Mouse (Mus musculus) lung, postnatal 0 days (tissue): Measurements from ENCODE around the gene Gng4. TPM values are rescaled to one million over a fixed set of nuclear protein-coding genes. Genes with fewer than 3 reads are reported as not detected.
A peak's percentile ranks its signal among the peaks of the same experiment; 100 is the strongest.

Experiments
- ATAC-seq: fragments of 200-750 bp; cut with Nextera tagmentation; 2 replicates; pipeline ENCODE4 v1.8.0; 2017; ENCODE audit warnings: moderate library complexity
- DNase-seq: peaks from one replicate; pipeline ENCODE4 v3.0.0-alpha.2; 2016; ENCODE audit warnings: low spot score
- H3K27ac ChIP-seq: fragments of 300-500 bp; sonication (generic); 2 replicates; pipeline ENCODE4 v1.5.1; 2014; ENCODE audit warnings: antibody characterized with exemption, mild to moderate bottlenecking, low read length, mixed read lengths
- H3K27me3 ChIP-seq: fragments of 300-500 bp; sonication (generic); replicated peaks from 2 replicates; pipeline ENCODE4 v1.6.1; 2014; ENCODE audit warnings: low read length, mixed read lengths; ENCODE audit not compliant: insufficient read depth
- H3K36me3 ChIP-seq: fragments of 300-500 bp; sonication (generic); 2 replicates; pipeline ENCODE4 v1.6.1; 2014; ENCODE audit warnings: low read length, mixed read lengths; ENCODE audit not compliant: insufficient read depth
- H3K4me1 ChIP-seq: fragments of 300-500 bp; sonication (generic); 2 replicates; pipeline ENCODE4 v1.6.1; 2014; ENCODE audit warnings: antibody characterized with exemption, low read depth, low read length, mixed read lengths; ENCODE audit not compliant: insufficient read depth
- H3K4me2 ChIP-seq: fragments of 300-500 bp; sonication (generic); replicated peaks from 2 replicates; pipeline ENCODE4 v1.6.1; 2014; ENCODE audit warnings: low read depth, mild to moderate bottlenecking, low read length, moderate library complexity, mixed read lengths
- H3K4me3 ChIP-seq: fragments of 300-500 bp; sonication (generic); 2 replicates; pipeline ENCODE4 v1.5.1; 2014; ENCODE audit warnings: low read depth, low read length
- H3K9ac ChIP-seq: fragments of 300-500 bp; sonication (generic); replicated peaks from 2 replicates; pipeline ENCODE4 v1.6.1; 2014; ENCODE audit warnings: low read depth, mild to moderate bottlenecking
- H3K9me3 ChIP-seq: fragments of 300-500 bp; sonication (generic); 2 replicates; pipeline ENCODE4 v1.6.1; 2016; ENCODE audit warnings: low read length, mixed read lengths
- CTCF ChIP-seq: IDR thresholded peaks from 2 replicates; pipeline ENCODE4 v1.5.1; 2016; ENCODE audit warnings: antibody characterized with exemption, mild to moderate bottlenecking
- EP300 ChIP-seq: IDR thresholded peaks from 2 replicates; pipeline ENCODE4 v1.6.1; 2016; ENCODE audit warnings: antibody characterized with exemption, mild to moderate bottlenecking, control low read depth
- WGBS: fragments of 180-500 bp; shearing (Covaris S2); extraction: QIAGEN DNeasy Blood & Tissue Kit; methylation state at CpG from one replicate; pipeline ENCODE4 v1.1.7; 2014; 5-methylcytosine and 5-hydroxymethylcytosine counted together
- polyA plus RNA-seq: library from polyadenylated mRNA; unstranded; fragments of >200 nt; fragmentation: Nextera tagmentation; extraction: Ambion mirVana; gene quantifications from 2 replicates; pipeline ENCODE4 v1.2.1, GENCODE M21; 2015

Gene Gng4
- 0.94 and 1.4 TPM in 2 replicates for polyA plus RNA-seq

GRCm38 (mm10) chr13:13783894-13784419 lies at the start of gene Gng4:
Gng4 (plus strand) TSS chr13:13784059.
- DNase-seq: peak; percentile 29
- ATAC-seq: peak; percentile 59
- H3K9ac ChIP-seq: no peak within 1 kb of the TSS
- under 1% methylated on average over 41 of the region's 43 CpGs for WGBS
- no peaks in the 10 kb centered on the region for H3K36me3 ChIP-seq
- peaks cover 18% of the 10 kb centered on the region for H3K27me3 ChIP-seq
- H3K4me1 ChIP-seq: peaks cover 3% of the 10 kb centered on the region; the same call in 1 of the 2 replicates
- peak within 1 kb of the TSS; percentile 91 for H3K4me2 ChIP-seq
- H3K27ac ChIP-seq: no peak within 1 kb of the TSS
- no peak for TF ChIP-seq CTCF
- TF ChIP-seq EP300: no peak
- no peaks in the 10 kb centered on the region for H3K9me3 ChIP-seq
- peak within 1 kb of the TSS; percentile 49 for H3K4me3 ChIP-seq

- H3K4me1 ChIP-seq: no peaks in the 10 kb centered on the region
- TF ChIP-seq CTCF (no peak), EP300 (no peak)
- no peaks in the 10 kb centered on the region for H3K27me3 ChIP-seq
- H3K9ac ChIP-seq: no peak overlapping the region
- H3K9me3 ChIP-seq: no peaks in the 10 kb centered on the region
- no peak overlapping the region for H3K4me3 ChIP-seq
- DNase-seq (no peak), ATAC-seq (no peak)
- WGBS: 95% methylated on average over 4 of the region's 4 CpGs
- H3K36me3 ChIP-seq: peaks cover 19% of the 10 kb centered on the region
- H3K27ac ChIP-seq: no peak overlapping the region
- H3K4me2 ChIP-seq: no peak overlapping the region
Observed at GRCm38 (mm10) chr13:13739232-13739631, 44.6 kb upstream of the Gng4 start.

GRCm38 (mm10) chr13:13745911-13746310 lies 37.9 kb upstream of the Gng4 start:
- ATAC-seq: no peak

GRCm38 (mm10) chr13:13775778-13776494 lies 7.9 kb upstream of the Gng4 start:
- no peak overlapping the region for H3K9ac ChIP-seq
- no peaks in the 10 kb centered on the region for H3K9me3 ChIP-seq
- no peaks in the 10 kb centered on the region for H3K27me3 ChIP-seq
- H3K4me3 ChIP-seq: no peak overlapping the region
- H3K4me1 ChIP-seq: no peaks in the 10 kb centered on the region
- no peak for ATAC-seq
- H3K36me3 ChIP-seq: peaks cover 19% of the 10 kb centered on the region; the same call in 1 of the 2 replicates
- no peak overlapping the region for H3K27ac ChIP-seq
- TF ChIP-seq EP300 (no peak), CTCF (no peak)
- H3K4me2 ChIP-seq: no peak overlapping the region
- DNase-seq: peak; percentile 32

More at GRCm38 (mm10) chr13:13745911-13746310, 37.9 kb upstream of the Gng4 start:
- H3K4me2 ChIP-seq: no peak overlapping the region
- peaks cover 43% of the 10 kb centered on the region for H3K36me3 ChIP-seq
- TF ChIP-seq CTCF (no peak), EP300 (no peak)
- no peak overlapping the region for H3K4me3 ChIP-seq
- DNase-seq: no peak
- WGBS: 83% methylated on average over 3 of the region's 3 CpGs
- no peak overlapping the region for H3K9ac ChIP-seq
- no peaks in the 10 kb centered on the region for H3K4me1 ChIP-seq
- H3K27me3 ChIP-seq: no peaks in the 10 kb centered on the region
- H3K27ac ChIP-seq: no peak overlapping the region
- H3K9me3 ChIP-seq: no peaks in the 10 kb centered on the region

GRCm38 (mm10) chr13:13777052-13777451 lies 6.8 kb upstream of the Gng4 start:
- H3K27ac ChIP-seq: no peak overlapping the region
- H3K4me2 ChIP-seq: no peak overlapping the region
- H3K4me1 ChIP-seq: no peaks in the 10 kb centered on the region
- 93% methylated on average over 11 of the region's 11 CpGs for WGBS
- H3K4me3 ChIP-seq: no peak overlapping the region
- H3K27me3 ChIP-seq: no peaks in the 10 kb centered on the region
- peaks cover 19% of the 10 kb centered on the region; the same call in 1 of the 2 replicates for H3K36me3 ChIP-seq
- DNase-seq (no peak), ATAC-seq (no peak)
- H3K9ac ChIP-seq: no peak overlapping the region
- H3K9me3 ChIP-seq: no peaks in the 10 kb centered on the region
- no peak for TF ChIP-seq EP300
- TF ChIP-seq CTCF: no peak

GRCm38 (mm10) chr13:13777696-13778095 lies 6.2 kb upstream of the Gng4 start:
- Histone ChIP-seq H3K4me3 (no peak overlapping the region), H3K27ac (no peak overlapping the region), H3K9ac (no peak overlapping the region), H3K36me3 (peaks cover 19% of the 10 kb centered on the region; the same call in 1 of the 2 replicates), H3K4me1 (no peaks in the 10 kb centered on the region), H3K27me3 (no peaks in the 10 kb centered on the region), H3K9me3 (no peaks in the 10 kb centered on the region), H3K4me2 (no peak overlapping the region)
- WGBS: 90% methylated on average over 8 of the region's 8 CpGs
- no peak for TF ChIP-seq EP300
- TF ChIP-seq CTCF: no peak
- no peak for ATAC-seq
- DNase-seq: no peak
